Mouse (Mus musculus) spleen, adult 18-20 months (tissue): Measurements from ENCODE around the gene Ren1.

Experiments used
- DNase-seq, 2 experiments: peaks; one replicate each; pipeline ENCODE4 v3.0.0; 2022; ENCODE audit warnings: mixed read lengths in 2 of 2

The Ren1 gene

GRCm38 (mm10) chr1:133346531-133346930 is 3.8 kb upstream of the Ren1 start:
- no peak for DNase-seq

- DNase-seq = no peak
Observed at GRCm38 (mm10) chr1:133347226-133347625, 3.1 kb upstream of the Ren1 start.

- DNase-seq = peak in 1 of 2 experiments; percentile 20
Observed at GRCm38 (mm10) chr1:133347693-133348520, 2.4 kb upstream of the Ren1 start.

GRCm38 (mm10) chr1:133351762-133352161 is 1.5 kb downstream of the Ren1 start:
- no peak for DNase-seq

- peak; percentile 62 to 78 for DNase-seq
Observed at GRCm38 (mm10) chr1:133353371-133353809, 3.1 kb downstream of the Ren1 start.

- no peak for DNase-seq
Observed at GRCm38 (mm10) chr1:133355469-133355868, 5.2 kb downstream of the Ren1 start.

GRCm38 (mm10) chr1:133355912-133356311 is 5.6 kb downstream of the Ren1 start:
- DNase-seq = no peak

- peak; percentile 16 to 35 for DNase-seq
Observed at GRCm38 (mm10) chr1:133356330-133356729, 6.0 kb downstream of the Ren1 start.

- no peak for DNase-seq
Observed at GRCm38 (mm10) chr1:133361006-133361405, 10.7 kb downstream of the Ren1 start.

GRCm38 (mm10) chr1:133362103-133362502 is 11.8 kb downstream of the Ren1 start:
- DNase-seq = no peak

- DNase-seq = peak; percentile 32 to 38
Observed at GRCm38 (mm10) chr1:133363276-133364021, 13.1 kb downstream of the Ren1 start, which contains the start of gene Etnk2. TSS of gene Etnk2 (plus strand) at chr1:133363572.

GRCm38 (mm10) chr1:133364022-133364630 is 13.8 kb downstream of the Ren1 start:
- no peak for DNase-seq

GRCm38 (mm10) chr1:133364890-133365289 is 14.6 kb downstream of the Ren1 start:
- no peak for DNase-seq

GRCm38 (mm10) chr1:133366951-133367605 is 16.8 kb downstream of the Ren1 start:
- no peak for DNase-seq

- no peak for DNase-seq
Observed at GRCm38 (mm10) chr1:133367606-133368488, 17.5 kb downstream of the Ren1 start.

GRCm38 (mm10) chr1:133368644-133369043 is 18.3 kb downstream of the Ren1 start:
- DNase-seq = no peak

GRCm38 (mm10) chr1:133370352-133370751 is 20.0 kb downstream of the Ren1 start:
- no peak for DNase-seq

GRCm38 (mm10) chr1:133371431-133371830 is 21.1 kb downstream of the Ren1 start:
- DNase-seq = no peak

- no peak for DNase-seq
Observed at GRCm38 (mm10) chr1:133372113-133372512, 21.8 kb downstream of the Ren1 start.

GRCm38 (mm10) chr1:133375696-133376346 is 25.5 kb downstream of the Ren1 start:
- no peak for DNase-seq

GRCm38 (mm10) chr1:133377547-133377946 is 27.2 kb downstream of the Ren1 start:
- no peak for DNase-seq
